Mouse (Mus musculus) CH12.LX (cell line): ENCODE measurements around the gene Jdp2. TPM values are rescaled to one million over a fixed set of nuclear protein-coding genes. Genes with fewer than 3 reads are reported as not detected.

Experiments used
- DNase-seq: peaks from one replicate; pipeline ENCODE4 v3.0.0-alpha.2; 2013; ENCODE audit errors: extremely low read depth
- H3K27ac ChIP-seq: 2 replicates; pipeline ENCODE4 v1.5.1; 2012; ENCODE audit warnings: low read depth, mild to moderate bottlenecking, control low read depth, moderate library complexity; ENCODE audit not compliant: insufficient read depth
- H3K27me3 ChIP-seq: replicated peaks from 2 replicates; pipeline ENCODE3; 2012; ENCODE audit warnings: inconsistent platforms
- H3K36me3 ChIP-seq, 2 experiments: replicated peaks in 1 of 2; 2 replicates each; pipeline versions ENCODE3 to v1.6.1; 2012; ENCODE audit warnings: inconsistent platforms in 1 of 2, low read length in 1 of 2, mild to moderate bottlenecking in 1 of 2, mixed read lengths in 1 of 2, moderate library complexity in 1 of 2; ENCODE audit not compliant: control insufficient read depth in 1 of 2, insufficient read depth in 1 of 2
- H3K4me1 ChIP-seq, 2 experiments: 2 replicates each; pipeline ENCODE4 v1.6.1; 2012; ENCODE audit warnings: inconsistent platforms in 1 of 2, moderate library complexity in 1 of 2; ENCODE audit not compliant: insufficient read depth in 2 of 2, control insufficient read depth in 1 of 2
- H3K4me2 ChIP-seq: 2 replicates; pipeline ENCODE4 v1.6.1; 2012; ENCODE audit warnings: low read depth, mild to moderate bottlenecking, control low read depth; ENCODE audit not compliant: poor library complexity, insufficient read depth, severe bottlenecking
- H3K4me3 ChIP-seq, 3 experiments: fragments of 150-350 bp in 1 of 3; sonication (generic) in 1 of 3; replicated peaks in 1 of 3; 2 replicates each; pipeline versions ENCODE3 to v1.5.1; 2011 to 2012; ENCODE audit warnings: low read depth in 2 of 3, low read length in 2 of 3, mild to moderate bottlenecking in 2 of 3, moderate library complexity in 2 of 3, control low read depth in 1 of 3, improper control_type of control experiment in 1 of 3, inconsistent platforms in 1 of 3, mixed read lengths in 1 of 3; ENCODE audit not compliant: poor library complexity in 1 of 3
- H3K79me2 ChIP-seq: replicated peaks from 2 replicates; pipeline ENCODE4 v1.6.1; 2012; ENCODE audit warnings: mild to moderate bottlenecking, moderate library complexity; ENCODE audit not compliant: control insufficient read depth, poor library complexity, insufficient read depth, severe bottlenecking; ENCODE audit errors: extremely low read depth
- H3K9ac ChIP-seq: 2 replicates; pipeline ENCODE4 v1.6.1; 2012; ENCODE audit warnings: low read depth, mild to moderate bottlenecking, control low read depth, moderate library complexity; ENCODE audit not compliant: insufficient read depth
- H3K9me3 ChIP-seq: replicated peaks from 2 replicates; pipeline ENCODE3; 2012; ENCODE audit warnings: low read length, inconsistent platforms, mixed read lengths
- BHLHE40 ChIP-seq: IDR thresholded peaks from 2 replicates; pipeline ENCODE4 v1.6.1; 2011; ENCODE audit warnings: mild to moderate bottlenecking, low read depth, low read length, improper control_type of control experiment
- CHD1 ChIP-seq: IDR thresholded peaks from 2 replicates; pipeline ENCODE4 v1.6.1; 2012; ENCODE audit warnings: low read depth, low read length, improper control_type of control experiment, inconsistent platforms
- CHD2 ChIP-seq: IDR thresholded peaks from 2 replicates; pipeline ENCODE4 v1.6.1; 2011; ENCODE audit warnings: low read length, improper control_type of control experiment
- CTCF ChIP-seq, 2 experiments: IDR thresholded peaks in 1 of 2; conservative IDR thresholded peaks in 1 of 2; 2 replicates each; pipeline ENCODE4 v1.5.1; 2011 to 2012; ENCODE audit warnings: low read depth in 2 of 2, low read length in 2 of 2, improper control_type of control experiment in 1 of 2, inconsistent platforms in 1 of 2, mild to moderate bottlenecking in 1 of 2, moderate library complexity in 1 of 2
- E2F4 ChIP-seq: IDR thresholded peaks from 2 replicates; pipeline ENCODE4 v1.6.1; 2011; ENCODE audit warnings: low read depth, low read length, improper control_type of control experiment; ENCODE audit not compliant: insufficient replicate concordance
- ELF1 ChIP-seq: IDR thresholded peaks from 2 replicates; pipeline ENCODE4 v1.6.1; 2014; ENCODE audit warnings: low read depth, mild to moderate bottlenecking, inconsistent platforms, low read length, improper control_type of control experiment
- EP300 ChIP-seq: IDR thresholded peaks from 2 replicates; pipeline ENCODE4 v1.6.1; 2011; ENCODE audit warnings: low read length, improper control_type of control experiment
- ETS1 ChIP-seq: conservative IDR thresholded peaks from 2 replicates; pipeline ENCODE4 v1.6.1; 2012; ENCODE audit warnings: low read depth, mild to moderate bottlenecking, inconsistent platforms, low read length, improper control_type of control experiment, moderate library complexity
- GABPA ChIP-seq: IDR thresholded peaks from 2 replicates; pipeline ENCODE4 v1.6.1; 2012; ENCODE audit warnings: low read depth, low read length, improper control_type of control experiment, inconsistent platforms; ENCODE audit not compliant: insufficient replicate concordance
- HCFC1 ChIP-seq: IDR thresholded peaks from 2 replicates; pipeline ENCODE4 v1.6.1; 2012; ENCODE audit warnings: low read depth, mild to moderate bottlenecking, inconsistent platforms, low read length, improper control_type of control experiment
- IRF4 ChIP-seq: IDR thresholded peaks from 2 replicates; pipeline ENCODE4 v1.6.1; 2014; ENCODE audit warnings: low read depth, mild to moderate bottlenecking, inconsistent platforms, low read length, improper control_type of control experiment
- JUN ChIP-seq: IDR thresholded peaks from 2 replicates; pipeline ENCODE4 v1.6.1; 2011; ENCODE audit warnings: low read depth, mild to moderate bottlenecking, low read length, improper control_type of control experiment, moderate library complexity; ENCODE audit not compliant: insufficient read depth
- JUND ChIP-seq: conservative IDR thresholded peaks from 2 replicates; pipeline ENCODE4 v1.6.1; 2011; ENCODE audit warnings: low read depth, low read length, improper control_type of control experiment
- KAT2A ChIP-seq: IDR thresholded peaks from 2 replicates; pipeline ENCODE4 v1.6.1; 2012; ENCODE audit warnings: low read length, improper control_type of control experiment, inconsistent platforms; ENCODE audit not compliant: insufficient replicate concordance
- MAFK ChIP-seq: IDR thresholded peaks from 2 replicates; pipeline ENCODE4 v1.6.1; 2011; ENCODE audit warnings: low read length, improper control_type of control experiment; ENCODE audit not compliant: insufficient replicate concordance
- MAX ChIP-seq: IDR thresholded peaks from 2 replicates; pipeline ENCODE4 v1.6.1; 2011; ENCODE audit warnings: low read length, improper control_type of control experiment
- MAZ ChIP-seq: IDR thresholded peaks from 2 replicates; pipeline ENCODE4 v1.6.1; 2012; ENCODE audit warnings: low read depth, mild to moderate bottlenecking, inconsistent platforms, low read length, improper control_type of control experiment, moderate library complexity
- MEF2A ChIP-seq: IDR thresholded peaks from 2 replicates; pipeline ENCODE4 v1.6.1; 2014; ENCODE audit warnings: low read depth, mild to moderate bottlenecking, inconsistent platforms, low read length, improper control_type of control experiment, borderline replicate concordance
- MXI1 ChIP-seq: IDR thresholded peaks from 2 replicates; pipeline ENCODE4 v1.6.1; 2011; ENCODE audit warnings: mild to moderate bottlenecking, low read depth, low read length, improper control_type of control experiment
- MYC ChIP-seq: IDR thresholded peaks from 2 replicates; pipeline ENCODE4 v1.6.1; 2011; ENCODE audit warnings: low read depth, mild to moderate bottlenecking, improper control_type of control experiment, low read length
- NELFE ChIP-seq: IDR thresholded peaks from 2 replicates; pipeline ENCODE4 v1.6.1; 2011; ENCODE audit warnings: low read depth, low read length, improper control_type of control experiment
- NRF1 ChIP-seq: IDR thresholded peaks from 2 replicates; pipeline ENCODE4 v1.6.1; 2014; ENCODE audit warnings: low read depth, mild to moderate bottlenecking, inconsistent platforms, low read length, improper control_type of control experiment, moderate library complexity
- PAX5 ChIP-seq: IDR thresholded peaks from 2 replicates; pipeline ENCODE4 v1.6.1; 2012; ENCODE audit warnings: low read length, inconsistent platforms, mixed read lengths
- POLR2A ChIP-seq: IDR thresholded peaks from 2 replicates; pipeline ENCODE4 v1.6.1; 2011; ENCODE audit warnings: low read depth, mild to moderate bottlenecking, improper control_type of control experiment, low read length
- POLR2AphosphoS2 ChIP-seq: IDR thresholded peaks from 2 replicates; pipeline ENCODE4 v1.6.1; 2011; ENCODE audit warnings: low read depth, low read length, improper control_type of control experiment
- RAD21 ChIP-seq: IDR thresholded peaks from 2 replicates; pipeline ENCODE4 v1.6.1; 2011; ENCODE audit warnings: low read depth, mild to moderate bottlenecking, low read length, improper control_type of control experiment, moderate library complexity
- RCOR1 ChIP-seq: conservative IDR thresholded peaks from 2 replicates; pipeline ENCODE4 v1.6.1; 2012; ENCODE audit warnings: low read depth, mild to moderate bottlenecking, inconsistent platforms, low read length, improper control_type of control experiment
- SIN3A ChIP-seq: IDR thresholded peaks from 2 replicates; pipeline ENCODE4 v1.6.1; 2012; ENCODE audit warnings: low read length, improper control_type of control experiment, inconsistent platforms
- SMC3 ChIP-seq: IDR thresholded peaks from 2 replicates; pipeline ENCODE4 v1.6.1; 2011; ENCODE audit warnings: low read depth, low read length, improper control_type of control experiment
- TBP ChIP-seq: conservative IDR thresholded peaks from 2 replicates; pipeline ENCODE4 v1.6.1; 2011; ENCODE audit warnings: low read depth, low read length, improper control_type of control experiment
- TCF12 ChIP-seq: IDR thresholded peaks from 2 replicates; pipeline ENCODE4 v1.6.1; 2014; ENCODE audit warnings: low read depth, mild to moderate bottlenecking, inconsistent platforms, low read length, improper control_type of control experiment
- UBTF ChIP-seq: IDR thresholded peaks from 2 replicates; pipeline ENCODE4 v1.6.1; 2012; ENCODE audit warnings: low read depth, mild to moderate bottlenecking, inconsistent platforms, low read length, improper control_type of control experiment, moderate library complexity
- USF1 ChIP-seq: IDR thresholded peaks from 2 replicates; pipeline ENCODE4 v1.6.1; 2014; ENCODE audit warnings: low read depth, mild to moderate bottlenecking, inconsistent platforms, low read length, improper control_type of control experiment
- USF2 ChIP-seq: conservative IDR thresholded peaks from 2 replicates; pipeline ENCODE4 v1.6.1; 2011; ENCODE audit warnings: low read depth, low read length, improper control_type of control experiment
- ZC3H11A ChIP-seq: IDR thresholded peaks from 2 replicates; pipeline ENCODE4 v1.6.1; 2012; ENCODE audit warnings: low read depth, mild to moderate bottlenecking, inconsistent platforms, low read length, improper control_type of control experiment
- ZKSCAN1 ChIP-seq: IDR thresholded peaks from 2 replicates; pipeline ENCODE4 v1.6.1; 2012; ENCODE audit warnings: low read depth, inconsistent platforms, low read length, improper control_type of control experiment, borderline replicate concordance
- ZMIZ1 ChIP-seq: IDR thresholded peaks from 2 replicates; pipeline ENCODE4 v1.6.1; 2012; ENCODE audit warnings: low read depth, mild to moderate bottlenecking, inconsistent platforms, low read length, improper control_type of control experiment
- ZNF384 ChIP-seq: IDR thresholded peaks from 2 replicates; pipeline ENCODE4 v1.6.1; 2012; ENCODE audit warnings: low read depth, low read length, improper control_type of control experiment, inconsistent platforms
- dilution Hi-C: fragments of 300-500 bp; cut with MboI; formaldehyde crosslinking; loops from 2 replicates; pipeline ENCODE4 v1.14.3; 2020; ENCODE audit warnings: low sequenced_read_pairs; ENCODE audit not compliant: extremely low pct_unique_long_range_greater_than_20kb, extremely low pct_ligation_motif_present
- in situ Hi-C: fragments of 300-500 bp; cut with MboI; formaldehyde crosslinking; loops from 3 replicates; pipeline ENCODE4 v1.14.3; 2019; ENCODE audit warnings: low sequenced_read_pairs, low pct_ligation_motif_present, low pct_unique_long_range_greater_than_20kb, mixed read lengths
- polyA plus RNA-seq: library from polyadenylated mRNA; unstranded; fragments of >175 nt; gene quantifications from 2 replicates; pipeline ENCODE4 v1.2.1, GENCODE M21; 2012; ENCODE audit warnings: low read depth; ENCODE audit not compliant: insufficient read length
- total RNA-seq, 2 experiments: library from RNA; depleted of rRNA; stranded (reverse); fragments of 300-350 nt in 1 of 2; fragments of >200 nt in 1 of 2; gene quantifications; 2 replicates each; pipeline ENCODE4 v1.2.3; 2012 to 2014

Gene Jdp2
- total and polyA plus RNA-seq, 3 experiments = 64.7 to 104 (median 86.5) TPM

DNA sequence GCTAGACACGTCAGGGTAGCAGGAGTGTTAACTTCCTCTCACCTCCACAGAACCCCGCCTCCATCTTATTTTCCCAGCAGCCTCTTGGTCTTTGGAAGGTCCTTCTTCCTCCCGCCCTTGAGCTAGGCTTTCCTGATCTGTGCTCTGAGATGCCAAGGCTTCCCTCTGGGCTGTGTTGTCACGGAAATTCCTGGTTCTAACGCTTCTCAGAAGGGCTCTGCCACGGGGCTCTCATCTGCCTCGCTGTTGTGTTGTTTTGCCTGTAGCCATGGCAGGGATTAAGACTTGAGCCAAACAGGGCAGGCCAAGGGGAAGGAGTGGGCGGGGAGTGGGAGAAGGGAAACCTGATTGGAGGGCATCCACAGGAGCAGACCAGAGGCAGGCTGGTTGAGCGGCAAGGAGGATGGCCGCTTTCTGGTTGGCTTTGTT, 26.8 kb upstream of the Jdp2 start:
- H3K36me3 ChIP-seq = no peaks in the 10 kb centered on the region
- H3K9me3 ChIP-seq = no peaks in the 10 kb centered on the region
- DNase-seq = peak; percentile 86
- dilution Hi-C loops = no loop called here
- H3K27ac ChIP-seq = peak overlapping the region; percentile 46
- in situ Hi-C loops = no loop called here
- H3K4me1 ChIP-seq = peaks cover 31 to 77% of the 10 kb centered on the region in 2 experiments
- TF ChIP-seq MXI1 (no peak), ZMIZ1 (peak; percentile 60; the same call in 1 of the 2 replicates), RCOR1 (no peak), GABPA (no peak), HCFC1 (peak; percentile 43; the same call in 1 of the 2 replicates), MAZ (no peak), KAT2A (no peak), SMC3 (no peak), NRF1 (no peak), MAFK (no peak), USF1 (no peak), PAX5 (no peak), POLR2AphosphoS2 (0 out of 2 replicates have a peak, but pooled peaks have one; percentile 49), ETS1 (no peak; the same call in 1 of the 2 replicates), RAD21 (no peak), SIN3A (peak; percentile 5; the same call in 1 of the 2 replicates), TBP (peak; percentile 33; the same call in 1 of the 2 replicates), BHLHE40 (no peak), TCF12 (peak; percentile 47; the same call in 1 of the 2 replicates), JUN (no peak), USF2 (no peak), CHD1 (no peak; the same call in 1 of the 2 replicates), IRF4 (no peak), MAX (no peak; the same call in 1 of the 2 replicates), MEF2A (no peak; the same call in 1 of the 2 replicates), ELF1 (peak; percentile 23; the same call in 1 of the 2 replicates), UBTF (no peak), ZKSCAN1 (no peak), EP300 (no peak), CHD2 (no peak), ZNF384 (no peak), NELFE (0 out of 2 replicates have a peak, but pooled peaks have one; percentile 20), JUND (no peak), POLR2A (peak; percentile 75), E2F4 (no peak), MYC (no peak), CTCF (conservative IDR thresholded peaks at IDR 0.05 in 1 of 2, IDR thresholded peaks at IDR 0.05 in 1 of 2; ENCODE audit: low read depth in 2 of 2, low read length in 2 of 2) (no peak), ZC3H11A (no peak)
- peak overlapping the region; percentile 24 for H3K9ac ChIP-seq
- H3K27me3 ChIP-seq = no peaks in the 10 kb centered on the region
- peak overlapping the region; percentile 21; the same call in 1 of the 2 replicates for H3K4me2 ChIP-seq
- no peaks in the 10 kb centered on the region for H3K79me2 ChIP-seq
- H3K4me3 ChIP-seq = peak overlapping the region; percentile 40 to 53 (median 49)
